Mouse (Mus musculus) bone marrow, adult 2 months (tissue): ENCODE data around the gene Mindy4.

Experiments used
- CTCF ChIP-seq: fragments of 200-500 bp; IDR thresholded peaks from 2 replicates; pipeline ENCODE4 v1.5.1; 2011; ENCODE audit warnings: low read length, control low read depth; ENCODE audit not compliant: control insufficient read depth, insufficient read depth
- POLR2A ChIP-seq: fragments of 200-500 bp; IDR thresholded peaks from 2 replicates; pipeline ENCODE4 v1.6.1; 2011; ENCODE audit warnings: low read depth, mild to moderate bottlenecking, control low read depth, low read length, borderline replicate concordance; ENCODE audit not compliant: control insufficient read depth

GRCm38 (mm10) chr6:55258428-55259325, 55.5 kb downstream of the Mindy4 start:
- TF ChIP-seq CTCF (no peak), POLR2A (no peak)
